Mouse (Mus musculus): ENCODE results near the gene Gm13288.
"Not testable (repeated sequence)": the region's sequence is repeated elsewhere in the genome, so short reads cannot be mapped to it uniquely, and the experiment has no call there.

Gene Gm13288

GRCm38 (mm10) chr4:88799365-88799764 is 6.0 kb upstream of the Gm13288 start, which contains the start of gene Gm13285:
TSS of gene Gm13285 (plus strand) at chr4:88799665.
- DNase-seq (ENCODE audit: low read depth, low spot score): not testable (repeated sequence)

GRCm38 (mm10) chr4:88802954-88803353 is 2.4 kb upstream of the Gm13288 start, which contains the start of gene Gm13287:
TSS of gene Gm13287 (plus strand) at chr4:88803254.
- not testable (repeated sequence) for DNase-seq (ENCODE audit: low read depth, low spot score)

GRCm38 (mm10) chr4:88805761-88806160 is 430 bp downstream of the Gm13288 start:
- DNase-seq (ENCODE audit: low read depth, low spot score): not testable (repeated sequence)

- no peak for DNase-seq (ENCODE audit: low read depth, low spot score)
Observed at GRCm38 (mm10) chr4:88815928-88816327, 10.6 kb downstream of the Gm13288 start, which contains the start of gene Ifna7. TSS of gene Ifna7 (plus strand) at chr4:88816228.

GRCm38 (mm10) chr4:88819659-88820058 is 14.3 kb downstream of the Gm13288 start, which contains the start of gene Ifna11:
TSS of gene Ifna11 (plus strand) at chr4:88819959.
- DNase-seq (ENCODE audit: low read depth, low spot score): no peak

GRCm38 (mm10) chr4:88822995-88823394 is 17.7 kb downstream of the Gm13288 start:
- DNase-seq (ENCODE audit: low read depth, low spot score): peak; percentile 64

- not testable (repeated sequence) for DNase-seq (ENCODE audit: low read depth, low spot score)
Observed at GRCm38 (mm10) chr4:88827116-88827515, 21.8 kb downstream of the Gm13288 start, which contains the start of gene Ifna6. TSS of gene Ifna6 (plus strand) at chr4:88827416.

- DNase-seq (ENCODE audit: low read depth, low spot score): peak; percentile 65
Observed at GRCm38 (mm10) chr4:88830523-88830922, 25.2 kb downstream of the Gm13288 start.

- DNase-seq (ENCODE audit: low read depth, low spot score): not testable (repeated sequence)
Observed at GRCm38 (mm10) chr4:88835225-88835624, 29.9 kb downstream of the Gm13288 start, which contains the start of gene Ifna5. TSS of gene Ifna5 (plus strand) at chr4:88835525.

- peak; percentile 60 for DNase-seq (ENCODE audit: low read depth, low spot score)
Observed at GRCm38 (mm10) chr4:88838828-88839227, 33.5 kb downstream of the Gm13288 start.

GRCm38 (mm10) chr4:88840058-88840457 is 34.7 kb downstream of the Gm13288 start:
- DNase-seq (ENCODE audit: low read depth, low spot score): no peak

GRCm38 (mm10) chr4:88841438-88841911 is 36.1 kb downstream of the Gm13288 start, which contains the start of gene Ifna4:
TSS of gene Ifna4 (plus strand) at chr4:88841861.
- no peak for DNase-seq (ENCODE audit: low read depth, low spot score)

GRCm38 (mm10) chr4:88845334-88845733 is 40.0 kb downstream of the Gm13288 start:
- DNase-seq (ENCODE audit: low read depth, low spot score): peak; percentile 53

- no peak for DNase-seq (ENCODE audit: low read depth, low spot score)
Observed at GRCm38 (mm10) chr4:88849698-88850097, 44.4 kb downstream of the Gm13288 start, which contains the start of gene Ifna1. TSS of gene Ifna1 (plus strand) at chr4:88850087.

- no peak for DNase-seq (ENCODE audit: low read depth, low spot score)
Observed at GRCm38 (mm10) chr4:88851026-88851763, 45.9 kb downstream of the Gm13288 start.

Data from CD4-positive, CD25-positive, alpha-beta regulatory T cell, adult 2 months (primary cell).